Mouse (Mus musculus) sigmoid colon, adult 10 weeks (tissue): ENCODE data around the gene Zc3h12c. TPM values are rescaled to one million over a fixed set of nuclear protein-coding genes. Genes with fewer than 3 reads are reported as not detected.

Source experiments
- polyA plus RNA-seq: library from polyadenylated mRNA; stranded (reverse); fragments of 350-450 nt; fragmentation: Illumina TruSeq; extraction: RNeasy Lipid Tissue Mini Kit (QIAGEN cat#74804); gene quantifications from one replicate; pipeline ENCODE4 v1.2.3, GENCODE M21; 2014; ENCODE audit warnings: low read depth, low replicate concordance

The Zc3h12c gene
- polyA plus RNA-seq, result 3.2 TPM

DNA sequence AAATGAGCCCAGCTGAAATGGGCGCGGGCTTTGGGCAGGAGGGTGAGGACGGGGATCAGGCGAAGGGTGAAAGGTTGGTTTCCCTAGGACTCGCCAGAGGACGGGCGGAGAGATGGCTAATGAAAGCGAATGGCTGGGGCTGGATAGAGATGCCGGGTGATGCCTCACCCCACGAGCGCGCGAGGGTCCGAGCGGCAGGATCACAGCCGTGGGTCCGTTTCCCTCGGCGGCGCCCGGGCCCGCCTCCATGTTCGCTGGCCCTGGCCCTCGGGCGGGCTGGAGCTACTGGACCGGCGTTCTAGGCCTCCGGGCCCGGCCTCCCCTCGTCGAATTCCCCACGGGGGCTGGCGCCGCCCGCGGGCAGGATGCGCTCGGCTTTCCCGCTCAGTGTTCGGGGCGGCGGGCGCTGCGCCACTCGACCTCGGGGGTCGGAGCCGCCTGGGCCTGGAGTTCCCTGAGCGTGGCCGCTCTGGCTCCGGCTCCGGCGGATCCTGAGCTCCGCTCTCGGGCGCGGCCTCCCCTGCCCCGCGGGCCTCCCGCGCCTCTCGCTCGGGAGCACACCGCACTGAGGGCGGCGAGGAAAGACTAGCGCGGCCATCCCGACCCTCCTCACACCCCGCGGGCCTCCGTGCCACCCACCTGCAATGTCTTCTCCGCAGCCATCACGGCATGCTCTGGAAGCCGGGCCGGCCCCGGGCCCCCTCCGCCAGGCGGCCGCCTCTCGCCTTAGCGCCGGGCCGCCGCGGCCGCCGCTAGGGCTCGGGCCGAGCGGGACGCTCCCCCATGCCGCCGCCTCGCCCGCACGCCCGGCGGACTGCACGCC, at the start of gene Zc3h12c:
Gene Zc3h12c, minus strand, starts transcription at position 710 of the 823 bp plus-strand sequence.

Other genes starting within 250 kb of the Zc3h12c start
- gene Fdx1, start 205.0 kb downstream of the Zc3h12c start, polyA plus RNA-seq, result 27.4 TPM
- 86.1 TPM for gene Rdx, start 121.4 kb downstream of the Zc3h12c start, polyA plus RNA-seq